Mouse (Mus musculus): Measurements from ENCODE around the gene Smarce1.

DNA sequence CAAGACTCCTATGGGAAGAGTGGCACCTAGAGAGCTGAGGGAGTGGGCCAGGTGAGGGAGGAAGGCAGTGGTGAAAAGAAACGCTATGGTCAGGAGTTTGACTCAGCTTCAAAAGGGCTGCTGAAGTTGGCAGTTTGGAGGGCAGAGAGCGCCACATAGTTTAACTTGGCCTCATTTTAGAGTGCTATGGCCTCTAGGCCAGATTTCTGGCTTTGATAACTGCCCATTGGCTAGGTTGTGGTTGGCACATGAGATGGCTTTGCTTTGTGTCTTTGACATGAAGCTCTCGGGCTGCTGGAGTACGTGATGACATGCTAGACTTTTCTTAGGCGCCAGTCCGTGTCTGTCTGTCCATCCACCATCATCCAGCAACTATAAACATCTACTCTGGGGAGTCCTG, 70.6 kb downstream of the Smarce1 start:
- TF ChIP-seq CTCF (IDR thresholded peaks at IDR 0.05) (no peak), EP300 (IDR thresholded peaks at IDR 0.05) (no peak)

Measured in lung, postnatal 0 days (tissue).